Mouse (Mus musculus): ENCODE measurements around the gene Shroom3. TPM values are rescaled to one million over a fixed set of nuclear protein-coding genes. Genes with fewer than 3 reads are reported as not detected.

The Shroom3 gene
- total RNA-seq, 2 experiments from 2014 or later, result 8.1 to 9.5 TPM

DNA sequence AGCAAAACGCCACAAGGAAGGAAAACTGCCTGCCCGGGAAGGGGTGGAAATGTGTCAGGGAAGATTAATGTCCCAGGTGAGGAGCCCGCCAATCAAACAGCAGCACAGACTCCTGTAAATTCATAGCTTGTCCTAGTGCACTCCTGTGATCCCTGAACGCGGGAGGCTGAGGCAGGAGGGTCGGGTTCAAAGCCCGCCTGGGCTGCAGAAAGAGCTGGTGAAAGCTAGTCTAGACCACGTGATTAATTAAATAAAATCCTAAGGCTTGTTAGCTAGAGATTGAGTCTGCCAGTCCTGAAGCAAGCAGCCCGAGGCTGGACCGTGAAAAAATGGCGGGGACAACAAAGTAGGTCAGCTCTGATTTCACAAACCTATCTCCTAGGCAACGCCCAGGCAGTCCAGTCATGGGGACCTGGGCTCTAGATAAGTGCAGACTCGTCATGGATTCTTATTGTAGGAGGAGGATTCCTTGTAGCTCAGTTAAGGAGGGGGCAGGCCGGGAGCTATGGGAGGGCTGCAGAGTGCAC, 322.6 kb downstream of the Shroom3 start:
- peak; percentile 65 to 74 for DNase-seq

DNA sequence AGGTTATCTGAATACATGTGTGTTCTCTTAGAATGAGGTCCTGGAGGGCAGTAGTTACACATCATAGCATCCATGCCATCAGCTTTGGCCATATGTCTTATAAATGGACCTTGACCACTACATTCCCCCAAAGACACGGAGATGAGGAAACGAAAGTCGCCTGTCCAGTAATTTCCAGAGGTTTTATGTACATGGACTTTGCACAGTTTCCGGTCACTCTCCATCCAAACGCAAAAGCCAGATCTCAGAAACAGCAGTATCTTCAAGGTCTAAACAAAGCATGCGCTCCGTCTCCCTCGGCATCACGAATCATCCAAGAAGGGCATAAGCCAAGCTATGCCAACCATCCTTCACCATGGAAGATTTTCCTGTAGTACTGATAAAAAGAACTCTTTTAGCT, 325.0 kb downstream of the Shroom3 start:
- DNase-seq, result no peak

Small RNAs within 50 kb of the gene (microRNA-seq; reads per million reads assigned to microRNA genes)
- not detected for gene Mir1961

Other genes with a start within 250 kb of the Shroom3 start
- gene Nup54, start 248.2 kb upstream of the Shroom3 start, total RNA-seq (2021), result 10 to 100 TPM; 28.4 to 31.3 TPM
- 10 to 100 TPM; 50.4 to 74.4 TPM for gene Scarb2, start 176.6 kb upstream of the Shroom3 start, total RNA-seq (2021)
- gene Fam47e, start 128.4 kb upstream of the Shroom3 start, total RNA-seq (2021), result not detected
- gene Stbd1, start 80.4 kb upstream of the Shroom3 start, total RNA-seq (2021), result 1 to 10 TPM; 3.9 to 5.6 TPM
- gene Ccdc158, start 8.2 kb upstream of the Shroom3 start, total RNA-seq (2021), result under 1 TPM; 0.16 to 0.23 TPM